Mouse (Mus musculus) kidney, embryonic 14.5 days (tissue): Measurements from ENCODE around the gene Dclk3. TPM values are rescaled to one million over a fixed set of nuclear protein-coding genes. Genes with fewer than 3 reads are reported as not detected.
A peak's percentile ranks its signal among the peaks of the same experiment; 100 is the strongest.

Experiments
- ATAC-seq: fragments of 200-750 bp; cut with Nextera tagmentation; 2 replicates; pipeline ENCODE4 v1.8.0; 2017; ENCODE audit warnings: moderate number of reproducible peaks, mild to moderate bottlenecking, moderate TSS enrichment, moderate library complexity; ENCODE audit not compliant: low FRiP score, low TSS enrichment
- H3K27ac ChIP-seq: fragments of 300-500 bp; sonication (generic); 2 replicates; pipeline ENCODE4 v1.5.1; 2014; ENCODE audit warnings: low read depth, mild to moderate bottlenecking, low read length, moderate library complexity, mixed read lengths
- H3K27me3 ChIP-seq: fragments of 300-500 bp; sonication (generic); 2 replicates; pipeline ENCODE4 v1.6.1; 2014; ENCODE audit warnings: mild to moderate bottlenecking, low read length; ENCODE audit not compliant: control insufficient read depth, insufficient read depth
- H3K36me3 ChIP-seq: fragments of 300-500 bp; sonication (generic); 2 replicates; pipeline ENCODE4 v1.6.1; 2014; ENCODE audit warnings: low read length, mixed read lengths; ENCODE audit not compliant: control insufficient read depth, insufficient read depth
- H3K4me1 ChIP-seq: fragments of 300-500 bp; sonication (generic); 2 replicates; pipeline ENCODE4 v1.6.1; 2014; ENCODE audit warnings: low read length, mixed read lengths; ENCODE audit not compliant: control insufficient read depth, insufficient read depth
- H3K4me2 ChIP-seq: fragments of 300-500 bp; sonication (generic); replicated peaks from 2 replicates; pipeline ENCODE4 v1.6.1; 2014; ENCODE audit warnings: low read depth, mild to moderate bottlenecking, low read length
- H3K4me3 ChIP-seq: fragments of 300-500 bp; sonication (generic); 2 replicates; pipeline ENCODE4 v1.5.1; 2014; ENCODE audit warnings: mild to moderate bottlenecking, low read length
- H3K9ac ChIP-seq: fragments of 300-500 bp; sonication (generic); 2 replicates; pipeline ENCODE4 v1.6.1; 2014; ENCODE audit warnings: low read depth, mild to moderate bottlenecking, low read length, moderate library complexity
- H3K9me3 ChIP-seq: fragments of 300-500 bp; sonication (generic); 2 replicates; pipeline ENCODE4 v1.6.1; 2016; ENCODE audit warnings: low read length; ENCODE audit not compliant: control insufficient read depth
- WGBS: fragments of 180-500 bp; shearing (Covaris S2); extraction: QIAGEN DNeasy Blood & Tissue Kit; methylation state at CpG from one replicate; pipeline ENCODE4 v1.1.7; 2014; 5-methylcytosine and 5-hydroxymethylcytosine counted together
- polyA plus RNA-seq: library from polyadenylated mRNA; unstranded; fragments of >200 nt; fragmentation: Nextera tagmentation; extraction: Ambion mirVana; gene quantifications from 2 replicates; pipeline ENCODE4 v1.2.1, GENCODE M21; 2014

The Dclk3 gene
- polyA plus RNA-seq, 1 experiment from 2014 or later: 2.0 TPM

DNA sequence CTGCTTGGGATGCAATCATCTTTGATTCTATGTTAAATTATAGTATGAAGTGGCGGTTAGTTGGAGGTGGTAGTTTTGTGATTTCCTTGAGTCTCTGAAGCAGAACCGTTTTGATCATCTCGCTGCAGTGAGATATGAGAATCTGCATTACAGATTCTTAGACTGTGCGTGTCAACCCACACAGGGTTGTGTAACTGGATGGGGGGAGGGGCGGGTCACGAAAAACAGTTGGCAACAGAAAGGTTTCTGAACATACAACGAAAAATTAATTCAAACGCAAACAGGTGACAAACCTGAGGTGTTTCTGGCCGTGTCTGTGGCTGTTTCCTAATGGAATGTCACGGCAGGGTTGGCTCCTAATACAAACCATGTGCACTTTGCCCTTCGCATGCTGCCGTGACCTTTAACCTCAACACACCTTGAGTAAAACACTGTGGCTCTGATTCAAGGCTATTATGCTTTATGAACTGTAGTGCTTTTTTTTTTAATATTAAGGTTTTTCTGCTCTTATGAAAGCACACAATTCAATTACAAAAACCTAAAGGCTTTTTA is 12.0 kb downstream of the Dclk3 start:
- 89% methylated on average over 12 of the region's 12 CpGs for WGBS
- H3K4me2 ChIP-seq: no peak overlapping the region

GRCm38 (mm10) chr9:111453895-111454294 is 15.0 kb downstream of the Dclk3 start:
- H3K27me3 ChIP-seq: no peaks in the 10 kb centered on the region
- no peaks in the 10 kb centered on the region for H3K9me3 ChIP-seq
- H3K4me2 ChIP-seq: no peak overlapping the region
- no peak overlapping the region for H3K9ac ChIP-seq
- H3K4me1 ChIP-seq: no peaks in the 10 kb centered on the region
- ATAC-seq: no peak
- H3K27ac ChIP-seq: no peak overlapping the region
- WGBS: 67% methylated on average over 3 of the region's 3 CpGs
- no peak overlapping the region for H3K4me3 ChIP-seq
- H3K36me3 ChIP-seq: no peaks in the 10 kb centered on the region

More for the DNA sequence above, 12.0 kb downstream of the Dclk3 start:
- Histone ChIP-seq H3K27me3 (no peaks in the 10 kb centered on the region), H3K4me3 (no peak overlapping the region), H3K4me1 (no peaks in the 10 kb centered on the region), H3K9ac (no peak overlapping the region), H3K27ac (no peak overlapping the region), H3K9me3 (no peaks in the 10 kb centered on the region), H3K36me3 (no peaks in the 10 kb centered on the region)
- ATAC-seq: no peak

- Histone ChIP-seq H3K36me3 (no peaks in the 10 kb centered on the region), H3K9me3 (no peaks in the 10 kb centered on the region), H3K27me3 (no peaks in the 10 kb centered on the region), H3K4me2 (no peak overlapping the region), H3K4me1 (peaks cover 3% of the 10 kb centered on the region; the same call in 1 of the 2 replicates), H3K27ac (no peak overlapping the region), H3K9ac (no peak overlapping the region), H3K4me3 (no peak overlapping the region)
- ATAC-seq: no peak
- 80% methylated on average over 10 of the region's 10 CpGs for WGBS
Observed at GRCm38 (mm10) chr9:111457176-111457935, 18.5 kb downstream of the Dclk3 start.

- no peak overlapping the region for H3K4me2 ChIP-seq
- no peak for ATAC-seq
- H3K27me3 ChIP-seq: no peaks in the 10 kb centered on the region
- H3K27ac ChIP-seq: no peak overlapping the region
- no peak overlapping the region for H3K4me3 ChIP-seq
- no peaks in the 10 kb centered on the region for H3K9me3 ChIP-seq
- peaks cover 3% of the 10 kb centered on the region; the same call in 1 of the 2 replicates for H3K4me1 ChIP-seq
- no peak overlapping the region for H3K9ac ChIP-seq
- 78% methylated on average over 4 of the region's 4 CpGs for WGBS
- H3K36me3 ChIP-seq: no peaks in the 10 kb centered on the region
Observed at GRCm38 (mm10) chr9:111457936-111458310, 19.0 kb downstream of the Dclk3 start.

- 54% methylated on average over 8 of the region's 8 CpGs for WGBS
- Histone ChIP-seq H3K36me3 (no peaks in the 10 kb centered on the region), H3K9ac (no peak overlapping the region), H3K4me3 (no peak overlapping the region), H3K4me1 (peaks cover 3% of the 10 kb centered on the region; the same call in 1 of the 2 replicates), H3K27me3 (no peaks in the 10 kb centered on the region), H3K4me2 (no peak overlapping the region), H3K27ac (peak overlapping the region; percentile 32; the same call in 1 of the 2 replicates), H3K9me3 (no peaks in the 10 kb centered on the region)
- ATAC-seq: no peak
Observed at GRCm38 (mm10) chr9:111459466-111459865, 20.6 kb downstream of the Dclk3 start.

DNA sequence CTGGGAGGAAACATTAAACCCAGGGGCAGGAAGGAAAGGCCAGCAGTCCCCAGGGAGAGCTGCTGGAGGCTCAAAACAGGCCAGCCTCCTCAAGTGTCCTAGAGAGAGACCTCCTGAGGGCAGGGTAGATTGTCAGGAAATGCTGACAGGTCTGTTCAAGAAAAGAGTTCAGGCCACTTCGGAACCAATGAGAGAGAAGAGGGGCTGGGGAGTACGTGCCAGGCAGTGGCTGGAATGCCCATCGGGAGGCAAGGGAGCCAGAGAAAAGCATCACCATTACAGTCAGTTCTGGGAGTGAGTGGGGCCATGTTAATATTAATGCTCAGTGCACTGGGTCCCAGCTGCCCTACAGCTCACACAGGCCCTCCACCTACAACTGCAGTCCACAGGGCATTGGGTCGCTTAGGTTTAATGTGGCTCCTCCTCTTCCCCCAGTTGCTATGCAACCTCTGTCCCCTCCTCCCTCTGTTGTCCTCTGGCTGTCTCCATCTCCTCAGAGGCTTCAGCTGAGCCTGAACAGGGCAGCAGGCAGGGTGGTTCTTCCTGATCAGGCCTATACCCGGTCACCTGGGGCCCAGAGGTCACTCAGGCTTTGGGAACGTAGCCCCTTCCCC is 21.4 kb downstream of the Dclk3 start:
- 22% methylated on average over 6 of the region's 6 CpGs for WGBS
- H3K9me3 ChIP-seq: no peaks in the 10 kb centered on the region
- H3K4me1 ChIP-seq: peaks cover 3% of the 10 kb centered on the region; the same call in 1 of the 2 replicates
- no peak overlapping the region for H3K4me3 ChIP-seq
- H3K27me3 ChIP-seq: no peaks in the 10 kb centered on the region
- peak overlapping the region; percentile 32; the same call in 1 of the 2 replicates for H3K27ac ChIP-seq
- no peaks in the 10 kb centered on the region for H3K36me3 ChIP-seq
- no peak overlapping the region for H3K4me2 ChIP-seq
- no peak overlapping the region for H3K9ac ChIP-seq
- peak; percentile 95 for ATAC-seq

DNA sequence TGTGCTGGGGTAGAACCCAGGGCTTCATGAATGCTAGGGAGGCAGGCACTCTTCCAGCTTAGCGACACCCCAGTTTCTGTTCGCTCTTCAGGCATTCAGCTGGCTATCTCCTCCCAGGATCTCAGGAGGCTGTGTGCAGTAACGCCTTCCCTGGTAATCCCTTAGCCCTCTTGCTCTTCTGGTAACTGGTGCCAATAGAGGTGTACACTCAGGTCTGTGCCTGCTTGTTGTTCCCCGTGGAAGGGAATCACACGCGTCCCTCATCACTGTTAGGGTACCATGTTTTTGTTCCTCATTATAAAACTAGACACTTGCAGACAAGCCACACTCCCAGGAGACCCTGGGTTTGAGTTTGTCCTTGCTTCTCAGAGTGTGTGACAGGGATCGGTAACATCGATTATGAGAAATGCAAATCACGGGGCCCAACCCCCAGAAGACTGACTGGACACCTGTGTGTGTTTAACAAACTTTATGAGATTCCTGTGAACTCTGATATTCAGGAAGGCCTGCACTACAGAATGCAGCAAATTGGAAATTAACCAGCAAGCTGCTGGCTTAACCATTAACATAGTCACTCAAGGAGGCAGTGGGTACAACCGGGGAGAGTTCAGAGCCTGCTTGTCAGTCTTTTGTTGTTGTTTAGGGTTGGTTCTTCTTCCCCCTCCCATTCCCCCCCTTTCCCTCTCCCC is 22.7 kb downstream of the Dclk3 start:
- H3K9ac ChIP-seq: no peak overlapping the region
- H3K36me3 ChIP-seq: no peaks in the 10 kb centered on the region
- 75% methylated on average over 10 of the region's 10 CpGs for WGBS
- H3K27me3 ChIP-seq: no peaks in the 10 kb centered on the region
- peak; percentile 54; the same call in 1 of the 2 replicates for ATAC-seq
- H3K27ac ChIP-seq: peak overlapping the region; percentile 51; the same call in 1 of the 2 replicates
- H3K4me2 ChIP-seq: no peak overlapping the region
- peaks cover 3% of the 10 kb centered on the region; the same call in 1 of the 2 replicates for H3K4me1 ChIP-seq
- H3K9me3 ChIP-seq: no peaks in the 10 kb centered on the region
- H3K4me3 ChIP-seq: no peak overlapping the region

GRCm38 (mm10) chr9:111465666-111466065 is 26.8 kb downstream of the Dclk3 start:
- Histone ChIP-seq H3K9me3 (no peaks in the 10 kb centered on the region), H3K27me3 (no peaks in the 10 kb centered on the region; the same call in 1 of the 2 replicates), H3K4me2 (no peak overlapping the region), H3K4me1 (no peaks in the 10 kb centered on the region; the same call in 1 of the 2 replicates), H3K27ac (no peak overlapping the region), H3K9ac (no peak overlapping the region), H3K4me3 (no peak overlapping the region), H3K36me3 (no peaks in the 10 kb centered on the region)
- WGBS: 94% methylated on average over 6 of the region's 6 CpGs
- ATAC-seq: no peak
